Mouse (Mus musculus) megakaryocyte, adult 5-6 weeks (primary cell): ENCODE results near the gene Fyn. TPM values are rescaled to one million over a fixed set of nuclear protein-coding genes. Genes with fewer than 3 reads are reported as not detected.

Experiments used
- ATAC-seq: 2 replicates; pipeline ENCODE4 v1.8.0; 2016; ENCODE audit warnings: mild to moderate bottlenecking, inconsistent platforms; ENCODE audit not compliant: poor library complexity, severe bottlenecking
- total RNA-seq, 2 experiments: library from RNA; stranded (forward) in 1 of 2; stranded (reverse) in 1 of 2; fragments of 153-499, 151-499 nt in 1 of 2; fragments of 221-1000, 200-1000 nt in 1 of 2; gene quantifications; 2 replicates each; pipeline versions ENCODE4 v1.2.3 to v1.2.4; 2015 to 2017

Fyn gene
- total RNA-seq, 2 experiments from 2014 or later, result 19.5 to 28.9 TPM

GRCm38 (mm10) chr10:39410151-39410649, 41.5 kb downstream of the Fyn start:
- ATAC-seq, result no peak

DNA sequence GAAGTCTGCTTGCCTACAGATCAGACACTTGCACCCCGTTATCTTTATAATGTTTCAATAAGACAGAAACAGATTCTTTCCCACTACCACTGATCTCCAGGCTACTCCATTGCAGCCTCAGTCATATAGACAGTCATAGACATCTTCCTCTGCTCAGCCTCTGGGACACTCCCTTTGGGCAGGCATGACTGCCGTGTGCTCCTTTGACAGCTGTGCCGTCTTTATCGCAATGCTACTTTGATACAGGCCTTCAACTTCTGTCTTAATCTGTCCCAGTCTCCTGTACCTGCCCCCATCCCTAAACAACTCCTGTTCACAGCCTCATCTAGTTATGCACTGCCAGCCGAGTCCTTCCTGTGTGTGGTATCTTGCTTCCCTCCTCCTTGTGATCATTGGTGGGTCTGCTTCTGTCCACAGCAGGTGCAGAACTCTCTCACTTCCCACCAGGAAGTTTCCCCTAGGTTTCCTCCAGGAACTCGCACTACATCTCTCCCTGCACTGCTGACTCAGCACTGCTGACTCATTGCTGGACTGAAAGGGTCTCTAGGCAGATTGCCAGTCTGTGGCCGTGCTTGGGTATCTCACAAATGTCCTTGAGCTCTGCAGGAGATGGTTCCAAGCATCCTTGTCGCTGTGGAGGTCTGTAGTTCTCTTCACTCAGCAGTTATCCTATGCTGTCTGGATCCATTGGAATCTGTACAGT, 43.4 kb downstream of the Fyn start:
- no peak for ATAC-seq

DNA sequence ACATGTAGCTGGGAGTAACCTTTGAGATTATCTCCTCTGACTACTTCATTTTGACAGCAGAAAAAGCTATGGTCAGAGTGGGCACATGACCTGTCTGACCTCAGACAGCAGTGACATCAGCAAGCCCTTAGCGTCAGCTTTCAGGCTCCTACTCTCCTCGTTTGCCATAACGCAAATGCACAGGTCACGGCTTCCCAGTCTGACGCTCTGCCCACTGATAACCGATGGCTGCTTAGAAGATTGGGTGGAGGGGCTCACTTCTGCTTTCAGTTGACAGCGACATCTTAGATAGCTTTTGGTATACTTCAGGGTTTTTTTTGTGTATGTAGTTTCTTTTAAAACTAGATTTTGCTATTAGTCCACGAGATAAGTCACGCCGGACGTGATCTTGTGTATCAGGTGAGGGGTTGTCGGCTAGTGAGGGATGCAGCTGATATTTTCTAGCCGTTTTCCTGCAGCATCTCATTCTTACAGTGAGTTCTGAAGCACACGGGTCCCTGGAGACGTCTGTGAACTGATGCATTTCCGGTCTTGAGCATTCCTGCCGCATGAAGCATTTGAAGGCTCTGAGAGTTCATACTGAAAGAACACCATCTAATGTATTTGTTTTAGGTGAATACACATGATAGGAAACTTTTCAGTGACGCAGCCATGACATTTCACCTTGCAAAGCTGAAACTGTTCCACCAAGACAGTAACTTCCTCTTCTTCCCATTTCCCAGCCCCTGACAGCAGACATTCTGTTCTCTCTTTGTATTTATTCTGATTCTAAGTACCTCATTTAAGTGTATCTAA, 44.4 kb downstream of the Fyn start:
- ATAC-seq, result peak; percentile 72

DNA sequence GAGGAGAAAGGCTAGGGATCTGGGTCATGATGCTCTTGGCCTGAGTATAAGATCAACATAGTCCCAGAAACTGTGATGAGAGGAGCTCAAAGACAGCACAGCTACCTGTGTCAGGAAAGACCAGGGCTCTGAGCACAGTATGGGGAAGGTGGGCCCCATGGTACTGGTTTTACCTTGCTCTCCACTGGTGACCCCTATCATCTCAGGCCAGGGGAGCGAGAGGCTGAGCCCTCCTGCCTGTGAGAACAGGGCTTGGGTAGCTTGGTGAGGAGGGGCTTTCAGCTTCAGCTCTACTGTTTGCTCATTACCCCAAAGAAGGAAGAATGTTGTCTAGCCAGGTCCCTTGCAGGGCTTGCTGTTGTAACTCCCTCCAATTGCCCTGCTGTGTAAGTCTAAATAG, 45.4 kb downstream of the Fyn start:
- ATAC-seq, result no peak

DNA sequence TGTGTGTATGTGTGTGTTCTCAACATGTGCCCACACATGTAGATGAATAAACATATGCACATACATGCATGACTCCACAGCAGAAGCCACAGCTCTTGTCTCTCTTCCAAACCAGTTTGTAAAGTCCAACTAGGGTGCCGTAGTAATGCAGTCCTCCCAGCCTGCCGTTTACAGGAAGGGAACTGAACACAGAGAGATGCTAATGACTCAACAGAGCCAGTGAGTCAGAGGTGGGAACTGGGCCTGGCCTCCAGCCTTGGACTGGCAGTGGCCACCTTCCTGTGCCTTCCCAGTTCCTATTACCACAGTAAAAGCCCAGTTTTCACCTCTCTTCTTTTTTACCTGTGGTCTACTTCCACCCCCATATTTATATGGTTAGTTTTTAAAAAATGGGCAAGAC, 46.9 kb downstream of the Fyn start:
- peak; percentile 66 for ATAC-seq

GRCm38 (mm10) chr10:39417611-39418010, 49.0 kb downstream of the Fyn start:
- no peak for ATAC-seq

DNA sequence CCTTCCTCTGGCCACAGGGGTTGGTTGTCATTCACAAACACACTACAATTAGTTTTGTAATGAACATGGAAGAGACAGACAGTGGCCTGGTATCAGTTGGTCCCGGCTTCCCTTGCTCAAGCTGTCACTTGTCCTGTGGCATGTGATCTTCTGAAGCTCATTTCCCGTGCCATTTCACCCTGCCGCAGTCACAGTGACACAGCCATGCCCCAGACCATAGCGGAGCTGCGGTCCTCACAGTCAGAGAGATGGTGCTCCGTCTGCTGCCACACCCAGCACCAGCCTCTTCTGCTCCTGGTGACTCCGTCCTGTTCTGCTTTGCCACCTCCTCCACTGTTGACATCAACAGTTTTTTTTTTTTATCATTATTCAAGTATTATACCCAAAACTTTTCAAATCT, 49.7 kb downstream of the Fyn start:
- peak; percentile 26; the same call in 1 of the 2 replicates for ATAC-seq

DNA sequence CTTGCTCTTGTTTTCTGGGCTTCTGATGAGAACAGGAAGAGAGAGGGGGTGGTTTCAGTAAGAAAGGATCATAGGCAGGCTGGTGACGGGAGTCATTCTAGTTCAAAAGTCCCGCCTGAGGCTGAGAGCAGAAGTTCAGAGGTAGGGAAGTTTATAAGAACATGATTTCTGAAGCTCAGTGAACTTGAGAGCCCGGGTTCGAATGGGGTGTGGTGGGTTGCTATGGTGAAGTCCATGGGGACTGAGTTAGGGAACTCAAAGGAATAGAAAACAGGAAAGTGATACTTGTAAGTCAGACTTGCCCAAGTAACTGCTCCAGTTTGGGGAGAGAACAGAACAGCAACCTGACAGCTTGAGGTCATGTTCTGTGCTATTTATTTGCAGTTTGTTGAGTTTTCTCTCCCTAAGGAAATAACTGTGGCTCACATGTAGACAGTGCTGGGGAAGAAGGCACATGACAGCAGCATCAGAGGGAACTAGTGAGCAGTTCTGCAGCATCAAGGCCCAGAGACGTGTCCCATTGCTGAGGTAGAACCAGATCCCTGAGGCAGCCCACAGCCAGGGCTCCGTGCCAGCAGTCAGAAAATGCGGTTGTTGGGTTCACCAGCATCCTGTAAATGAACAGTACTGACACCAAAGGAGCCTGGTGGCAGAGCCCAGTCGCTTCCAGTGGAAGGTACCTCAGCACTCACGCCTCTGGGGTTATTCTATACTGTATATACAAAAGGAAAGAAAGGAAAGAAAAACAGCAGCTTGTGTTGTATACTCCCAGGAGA, 52.4 kb downstream of the Fyn start:
- peak; percentile 55 for ATAC-seq

- ATAC-seq, result no peak
These were observed 53.1 kb downstream of the Fyn start for GRCm38 (mm10) chr10:39421772-39422171.

DNA sequence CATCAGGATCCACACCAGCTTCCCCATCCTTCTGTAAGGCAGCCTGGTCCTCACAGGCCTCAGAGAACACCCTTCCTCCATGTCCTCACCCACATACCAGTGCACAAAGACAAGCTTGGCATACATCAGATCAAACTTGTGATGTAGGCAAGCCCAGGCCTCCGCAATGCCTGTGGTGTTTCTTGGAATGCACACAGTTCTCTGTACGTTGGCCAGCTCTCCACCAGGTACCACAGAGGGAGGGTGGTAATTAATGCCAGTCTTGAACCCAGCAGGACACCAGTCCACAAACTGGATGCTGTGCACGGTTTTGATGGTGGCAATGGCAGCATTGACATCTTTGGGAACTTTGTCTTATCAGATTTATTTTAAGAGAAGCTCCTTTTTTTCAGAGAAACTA, 56.0 kb downstream of the Fyn start:
- no peak for ATAC-seq

DNA sequence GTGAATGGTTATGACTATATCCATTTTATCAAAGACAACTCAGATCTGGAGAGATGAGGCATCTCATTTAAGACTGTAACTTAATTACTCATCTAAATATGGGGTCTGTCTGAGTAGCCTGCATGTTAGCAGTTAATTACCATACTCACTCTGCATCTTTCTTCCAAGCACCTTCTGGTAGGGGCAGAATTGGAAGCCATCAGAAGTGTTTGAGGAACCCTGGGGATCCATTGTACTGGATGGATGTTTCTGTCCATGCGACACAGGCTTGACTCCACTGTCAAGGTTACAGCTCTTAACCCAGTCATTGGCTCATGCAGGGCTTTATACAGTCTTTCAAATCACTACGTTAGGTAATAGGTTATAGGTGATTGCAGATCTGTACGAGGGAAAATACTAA, 57.4 kb downstream of the Fyn start:
- ATAC-seq, result no peak

- no peak for ATAC-seq
These were observed 58.3 kb downstream of the Fyn start for GRCm38 (mm10) chr10:39426833-39427490.

- ATAC-seq, result no peak
These were observed 61.0 kb downstream of the Fyn start for GRCm38 (mm10) chr10:39429661-39430060.

- ATAC-seq, result no peak
These were observed 61.6 kb downstream of the Fyn start for GRCm38 (mm10) chr10:39430074-39430764.

GRCm38 (mm10) chr10:39431265-39431664, 62.6 kb downstream of the Fyn start:
- ATAC-seq, result no peak

DNA sequence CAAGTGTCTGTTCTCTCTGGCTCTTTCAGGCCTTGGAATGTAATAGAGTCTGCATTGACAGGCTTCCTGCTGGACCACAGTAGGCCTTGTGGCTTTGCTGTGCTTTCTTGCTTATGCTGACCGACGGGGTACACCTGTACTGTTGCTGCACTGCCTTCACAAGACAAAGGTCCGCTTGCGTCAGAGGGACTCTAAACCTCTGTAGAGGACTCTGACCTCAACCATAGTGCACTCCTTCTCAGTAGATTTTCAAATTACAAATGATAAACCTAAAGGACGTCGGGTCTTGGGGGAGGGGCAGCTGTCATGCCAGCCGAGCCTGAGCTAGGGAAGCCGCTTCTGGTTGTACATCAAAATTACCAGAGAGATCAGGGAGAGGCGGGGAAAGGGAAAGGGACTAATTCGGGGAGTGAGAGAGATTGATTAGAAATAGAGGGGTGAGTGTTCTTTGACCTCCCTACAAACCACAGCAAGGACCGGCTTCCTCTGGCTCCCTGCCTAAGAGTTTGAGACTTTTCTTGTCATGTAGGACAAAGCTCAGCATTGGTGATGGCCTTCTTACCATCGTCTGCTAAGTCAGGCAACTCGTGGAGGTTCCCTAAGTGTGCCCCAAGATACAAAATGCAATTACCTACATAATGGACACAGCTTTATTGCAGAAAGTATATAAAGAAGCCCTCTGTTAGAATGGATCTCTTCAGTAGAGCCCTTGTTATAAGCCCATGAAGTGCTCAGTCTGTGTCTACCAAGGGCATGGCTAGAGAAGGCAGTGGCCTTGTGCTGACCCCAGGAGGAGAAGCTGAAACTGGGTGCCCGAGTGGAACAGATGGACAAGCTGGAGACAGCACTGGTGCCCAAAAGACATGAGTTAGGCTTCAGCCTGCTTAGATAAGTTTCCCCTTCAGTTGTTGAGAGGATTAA, 64.3 kb downstream of the Fyn start:
- no peak for ATAC-seq

GRCm38 (mm10) chr10:39433893-39434292, 65.2 kb downstream of the Fyn start:
- ATAC-seq, result no peak

GRCm38 (mm10) chr10:39434758-39435448, 66.2 kb downstream of the Fyn start:
- ATAC-seq, result peak; percentile 48; the same call in 1 of the 2 replicates

GRCm38 (mm10) chr10:39438905-39439304, 70.2 kb downstream of the Fyn start:
- ATAC-seq, result no peak
